Mouse (Mus musculus) cerebellum, postnatal 36 days (tissue): ENCODE measurements around the gene Tnnt3.
A peak's percentile ranks its signal among the peaks of the same experiment; 100 is the strongest.

Source experiments
- DNase-seq, 2 experiments: peaks; one replicate each; pipeline ENCODE4 v3.0.0; 2021 to 2022; ENCODE audit warnings: mixed read lengths in 2 of 2

Gene Tnnt3

GRCm38 (mm10) chr7:142498575-142498974, at the start of gene Tnnt3:
Tnnt3 (plus strand) TSS chr7:142498836.
- no peak for DNase-seq

- DNase-seq, result peak in 1 of 2 experiments; percentile 0
Observed at GRCm38 (mm10) chr7:142449038-142449617, 49.5 kb upstream of the Tnnt3 start.

- no peak for DNase-seq
Observed at GRCm38 (mm10) chr7:142454706-142455105, 43.9 kb upstream of the Tnnt3 start.

- DNase-seq, result peak in 1 of 2 experiments; percentile 1
Observed at GRCm38 (mm10) chr7:142455251-142455650, 43.4 kb upstream of the Tnnt3 start.

GRCm38 (mm10) chr7:142456806-142457205, 41.8 kb upstream of the Tnnt3 start:
- no peak for DNase-seq

GRCm38 (mm10) chr7:142457227-142457811, 41.3 kb upstream of the Tnnt3 start:
- DNase-seq, result peak; percentile 75 to 78

GRCm38 (mm10) chr7:142458026-142458425, 40.6 kb upstream of the Tnnt3 start:
- DNase-seq, result peak in 1 of 2 experiments; percentile 11

- DNase-seq, result peak in 1 of 2 experiments; percentile 1
Observed at GRCm38 (mm10) chr7:142458676-142459298, 39.8 kb upstream of the Tnnt3 start.

- no peak for DNase-seq
Observed at GRCm38 (mm10) chr7:142459299-142459691, 39.3 kb upstream of the Tnnt3 start.

GRCm38 (mm10) chr7:142460636-142461077, 38.0 kb upstream of the Tnnt3 start, which contains the start of gene Lsp1:
Lsp1 (plus strand) TSS chr7:142460809.
- DNase-seq, result peak in 1 of 2 experiments; percentile 1

GRCm38 (mm10) chr7:142461446-142461845, 37.2 kb upstream of the Tnnt3 start:
- DNase-seq, result peak in 1 of 2 experiments; percentile 1

GRCm38 (mm10) chr7:142462190-142462589, 36.4 kb upstream of the Tnnt3 start:
- peak in 1 of 2 experiments; percentile 3 for DNase-seq

GRCm38 (mm10) chr7:142462594-142463078, 36.0 kb upstream of the Tnnt3 start:
- peak in 1 of 2 experiments; percentile 2 for DNase-seq

- DNase-seq, result no peak
Observed at GRCm38 (mm10) chr7:142470171-142470691, 28.4 kb upstream of the Tnnt3 start.

GRCm38 (mm10) chr7:142470808-142471413, 27.7 kb upstream of the Tnnt3 start:
- DNase-seq, result no peak

GRCm38 (mm10) chr7:142471414-142471861, 27.2 kb upstream of the Tnnt3 start:
- no peak for DNase-seq

- DNase-seq, result no peak
Observed at GRCm38 (mm10) chr7:142471884-142472570, 26.6 kb upstream of the Tnnt3 start.

- no peak for DNase-seq
Observed at GRCm38 (mm10) chr7:142472936-142473335, 25.7 kb upstream of the Tnnt3 start.

- no peak for DNase-seq
Observed at GRCm38 (mm10) chr7:142473476-142473875, 25.2 kb upstream of the Tnnt3 start.

GRCm38 (mm10) chr7:142474799-142475198, 23.8 kb upstream of the Tnnt3 start:
- peak in 1 of 2 experiments; percentile 14 for DNase-seq

- peak in 1 of 2 experiments; percentile 1 for DNase-seq
Observed at GRCm38 (mm10) chr7:142475641-142476040, 23.0 kb upstream of the Tnnt3 start.

GRCm38 (mm10) chr7:142476271-142476670, 22.4 kb upstream of the Tnnt3 start:
- no peak for DNase-seq
